Mouse (Mus musculus): ENCODE measurements around the gene Olfm1.

The Olfm1 gene

DNA sequence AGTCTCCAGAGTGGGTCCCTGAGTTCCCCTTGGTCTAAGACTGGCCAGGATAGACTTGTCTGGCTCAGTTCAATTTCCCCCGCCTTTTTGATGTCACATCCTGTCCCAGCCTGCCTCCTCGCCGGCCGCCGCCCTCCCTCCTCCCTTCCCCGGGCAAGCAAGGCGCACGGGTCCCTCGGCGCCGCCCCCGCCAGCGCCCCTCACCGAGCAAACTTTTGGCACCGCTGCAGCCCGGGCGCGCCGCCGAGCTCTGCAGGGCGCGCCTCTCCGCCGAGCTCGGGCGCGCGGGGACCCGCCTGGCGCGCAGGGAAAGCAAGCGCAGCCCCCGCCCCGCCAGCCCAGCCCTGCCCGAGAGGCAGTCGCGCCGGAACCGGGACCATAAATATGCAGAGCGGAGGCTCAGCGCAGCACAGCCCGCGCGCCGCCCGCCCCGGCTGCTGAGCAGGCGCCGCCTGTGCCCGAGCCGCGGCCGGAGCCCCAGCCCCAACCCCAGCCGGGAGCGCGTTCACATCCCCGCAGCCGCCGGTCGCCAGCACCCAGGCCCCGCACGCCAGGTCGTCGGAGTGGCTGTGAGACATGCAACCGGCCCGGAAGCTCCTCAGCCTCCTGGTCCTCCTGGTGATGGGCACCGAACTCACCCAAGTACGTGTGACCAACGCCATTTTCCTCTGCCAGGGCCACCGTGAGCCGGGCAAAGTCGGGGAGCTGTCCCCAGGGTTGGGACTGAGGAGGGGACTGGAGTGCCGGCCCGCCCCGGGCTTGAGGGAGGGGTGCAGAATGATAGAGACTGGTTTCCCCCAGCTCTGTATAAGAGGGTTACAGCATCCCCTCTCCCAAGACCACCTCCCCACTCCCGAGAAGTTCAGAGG, at the start of gene Olfm1:
TSS of gene Olfm1 (plus strand) at position 172 of the 869 bp plus-strand sequence.
- peak; percentile 55 to 69 for DNase-seq

DNA sequence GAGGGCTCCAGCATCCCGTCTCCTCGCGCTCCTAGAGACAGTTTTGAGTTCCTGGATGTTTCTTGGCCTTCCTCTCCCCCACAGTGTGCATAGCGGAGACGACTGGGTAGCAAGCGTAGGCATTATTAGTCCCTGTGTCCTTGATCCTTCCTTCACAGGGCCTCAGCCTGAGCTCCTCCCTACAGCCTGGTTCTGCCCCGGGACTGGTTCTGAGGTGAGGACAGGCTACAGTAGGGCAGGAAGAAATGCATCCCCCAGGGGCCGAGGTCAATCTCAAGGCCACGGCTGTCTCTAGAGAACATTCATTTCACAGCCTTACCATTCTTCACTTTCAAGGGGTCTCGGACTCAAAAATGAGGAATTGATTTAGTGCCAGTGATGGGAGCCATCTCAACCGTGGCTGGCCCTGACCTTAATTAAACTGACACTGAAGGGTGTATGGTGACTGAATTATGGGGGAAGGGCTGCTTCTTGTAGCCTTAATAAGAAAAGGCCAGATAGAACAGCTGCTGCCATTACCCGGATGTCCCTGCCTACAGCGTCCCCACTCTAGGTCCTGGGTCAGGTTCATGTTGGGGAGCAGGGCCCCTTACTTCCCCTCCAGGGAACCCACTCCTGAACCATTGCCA, 49.3 kb upstream of the Olfm1 start:
- no peak for DNase-seq

DNA sequence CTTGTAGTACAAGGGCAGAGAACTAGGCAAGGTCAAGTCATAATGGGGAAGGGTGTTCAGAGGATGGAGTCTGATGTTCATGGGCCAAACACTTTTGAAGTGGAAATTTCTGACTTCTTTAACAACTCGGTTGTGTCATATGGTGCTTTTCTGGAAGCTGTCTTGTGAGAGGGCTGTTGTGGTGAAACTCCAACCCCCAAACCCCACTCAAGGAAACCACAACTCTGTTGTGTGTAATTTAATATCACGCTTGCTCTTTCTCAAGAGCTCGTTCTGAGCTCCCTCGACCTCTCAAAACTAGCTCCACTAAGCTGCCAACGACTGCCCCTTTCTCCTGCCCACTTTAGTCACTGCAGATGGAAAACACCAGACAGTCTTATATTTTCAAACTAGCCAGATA, 47.1 kb upstream of the Olfm1 start:
- no peak for DNase-seq

DNA sequence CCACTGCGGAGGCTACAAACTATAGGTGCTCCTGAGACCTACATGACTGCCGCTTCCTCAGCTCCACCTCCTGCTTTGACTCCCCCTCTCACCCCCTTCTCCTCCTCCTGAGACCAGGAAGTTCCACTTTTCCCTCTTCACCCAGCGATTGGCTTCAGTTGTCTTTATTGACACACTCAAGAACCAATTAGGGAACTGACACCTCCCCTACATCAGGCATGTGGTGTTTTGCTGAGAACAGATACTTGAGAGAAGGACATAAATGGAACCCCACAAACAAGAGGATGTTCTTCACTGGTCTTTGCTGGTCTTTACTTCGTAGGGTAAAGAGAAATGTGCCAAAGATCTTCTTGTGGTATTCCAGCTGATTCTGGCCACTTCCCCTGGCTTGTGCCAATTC, 46.6 kb upstream of the Olfm1 start:
- DNase-seq = no peak

DNA sequence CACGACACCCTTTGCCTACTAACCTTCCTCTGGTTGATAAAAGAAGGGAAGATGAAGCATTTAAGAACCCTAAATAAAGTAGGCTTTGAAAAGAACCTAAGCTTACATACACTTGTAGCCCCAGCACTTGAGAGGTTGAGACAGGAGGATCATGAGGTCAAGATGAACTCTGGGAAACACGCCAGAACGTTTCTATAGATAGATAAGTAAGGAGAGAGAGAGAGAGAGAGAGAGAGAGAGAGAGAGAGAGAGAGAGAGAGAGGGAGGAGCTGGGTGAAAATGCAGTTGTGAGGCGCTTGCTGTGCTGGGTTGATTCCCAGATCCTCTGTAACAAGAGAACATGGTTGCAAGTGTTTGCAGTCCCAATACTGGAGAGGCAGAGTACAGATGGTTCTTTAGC, 46.1 kb upstream of the Olfm1 start:
- no peak for DNase-seq

DNA sequence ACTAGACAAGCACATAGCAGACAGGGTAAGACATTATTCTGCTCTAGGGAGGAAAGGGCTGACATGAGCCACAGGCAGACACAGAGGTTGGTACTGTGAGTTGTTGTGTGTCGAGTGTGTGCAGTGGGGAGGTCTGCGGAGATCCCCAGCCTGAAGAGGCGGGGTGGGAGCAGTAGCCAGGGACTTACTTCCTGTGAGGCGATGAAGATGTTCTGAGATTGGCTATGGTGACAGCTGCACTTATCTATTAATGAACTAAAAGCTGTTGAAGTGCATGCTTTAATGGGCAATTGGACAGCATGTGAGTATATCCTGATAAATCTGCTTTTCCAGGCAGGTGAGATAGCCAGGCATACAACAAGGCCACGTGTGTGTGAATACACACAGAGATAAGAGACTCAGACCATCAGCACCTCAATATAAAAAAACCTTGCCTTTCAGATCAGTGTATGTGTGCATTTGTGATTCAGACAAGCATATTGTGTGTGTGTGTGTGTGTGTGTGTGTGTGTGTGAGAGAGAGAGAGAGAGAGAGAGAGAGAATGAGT, 45.5 kb upstream of the Olfm1 start:
- DNase-seq = no peak

DNA sequence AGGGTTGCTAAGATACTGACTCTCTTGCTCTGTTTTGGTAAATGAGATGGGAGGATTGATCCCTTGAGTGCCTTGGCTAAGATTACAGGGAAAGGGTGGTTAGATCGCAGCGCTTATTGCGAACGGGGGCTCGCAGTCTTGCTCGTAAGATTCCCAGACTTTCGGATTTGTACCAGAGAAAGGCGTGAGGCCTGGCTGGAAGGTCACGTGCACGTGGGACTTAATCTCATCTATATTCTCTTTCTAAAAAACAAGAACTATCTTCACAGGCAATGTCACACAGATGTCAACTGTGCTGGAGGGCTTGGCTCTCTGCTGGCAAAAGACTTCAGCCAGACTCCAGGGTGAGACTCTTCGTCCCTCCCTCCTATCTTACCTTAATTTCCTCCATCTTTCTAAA, 43.1 kb upstream of the Olfm1 start:
- no peak for DNase-seq

DNA sequence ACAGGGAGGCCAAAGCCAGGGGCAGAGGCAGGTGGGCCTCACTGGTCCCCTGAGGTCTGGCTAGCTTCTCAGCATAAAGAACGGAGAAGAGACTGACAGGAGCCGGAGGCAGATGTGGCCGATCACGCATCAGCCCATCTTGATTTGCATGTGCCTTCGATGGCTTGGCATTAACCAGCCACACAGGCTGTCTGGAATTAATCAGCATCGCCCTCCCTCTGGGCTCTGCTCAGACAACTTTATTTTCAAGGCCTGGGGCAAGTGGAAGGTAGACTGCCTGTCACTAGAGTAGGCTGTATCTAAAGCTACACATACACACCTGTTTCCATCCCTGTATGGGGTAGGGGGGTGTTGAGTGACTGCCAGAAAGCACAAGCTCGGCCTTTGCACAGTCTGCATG, 32.2 kb upstream of the Olfm1 start:
- DNase-seq = no peak

DNA sequence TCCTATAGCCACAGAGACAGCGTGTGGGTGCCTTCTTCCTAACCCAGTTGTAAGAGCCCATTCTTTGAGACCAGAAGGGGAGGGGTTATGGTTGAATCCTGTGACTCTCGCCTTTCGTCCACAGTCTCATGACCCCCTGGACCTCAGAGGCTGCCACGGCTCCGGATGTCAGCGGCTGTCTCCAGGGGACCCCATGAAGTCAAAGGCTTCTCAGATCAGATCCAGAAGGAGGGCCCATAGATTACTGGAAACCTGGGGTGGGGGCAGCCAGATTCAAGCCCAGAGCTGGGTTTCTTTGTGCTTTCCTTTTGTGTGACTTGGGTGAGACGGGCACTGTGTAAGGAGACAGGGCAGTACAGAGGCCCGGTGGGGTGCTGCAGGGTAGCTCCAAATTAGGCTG, 27.2 kb upstream of the Olfm1 start:
- peak; percentile 14 to 16 for DNase-seq

DNA sequence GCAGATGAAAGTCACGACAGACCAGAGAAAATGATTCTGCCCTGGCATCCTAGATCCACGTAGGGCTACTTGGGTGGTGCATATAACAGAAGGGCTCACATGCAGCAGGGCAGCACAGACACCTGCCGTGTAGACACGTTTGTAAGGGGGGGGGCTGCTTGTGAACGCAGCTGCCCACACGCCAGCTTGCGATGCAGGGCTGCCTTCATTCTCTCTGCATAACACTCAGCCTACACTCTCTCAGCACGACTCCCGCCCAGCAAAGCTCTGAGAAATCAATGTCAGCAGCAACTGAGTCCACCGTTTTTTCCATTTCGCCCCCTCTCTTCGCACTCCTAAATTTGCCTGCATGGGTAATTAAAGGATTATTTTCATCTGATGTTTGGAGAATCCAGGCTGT, 23.5 kb upstream of the Olfm1 start:
- DNase-seq = no peak

DNA sequence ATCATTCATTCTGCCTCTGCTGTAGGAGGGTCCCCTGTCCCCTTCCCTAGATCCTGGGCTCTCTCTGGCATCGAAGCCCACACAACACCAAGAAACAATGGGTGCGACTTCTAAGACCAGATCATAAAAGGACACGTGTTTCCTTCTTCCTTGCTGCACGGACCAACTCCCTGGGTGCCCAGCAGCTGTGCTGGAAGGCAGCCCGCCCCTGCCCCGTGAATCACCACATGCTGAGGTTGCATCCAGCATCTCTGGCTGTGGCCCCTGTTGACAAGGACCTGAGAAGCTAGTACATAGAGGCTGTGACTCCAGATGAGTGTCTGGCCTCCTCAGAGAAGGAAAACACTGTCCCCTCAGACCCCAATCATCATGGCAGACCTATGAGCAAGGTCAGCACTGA, 20.8 kb upstream of the Olfm1 start:
- no peak for DNase-seq

DNA sequence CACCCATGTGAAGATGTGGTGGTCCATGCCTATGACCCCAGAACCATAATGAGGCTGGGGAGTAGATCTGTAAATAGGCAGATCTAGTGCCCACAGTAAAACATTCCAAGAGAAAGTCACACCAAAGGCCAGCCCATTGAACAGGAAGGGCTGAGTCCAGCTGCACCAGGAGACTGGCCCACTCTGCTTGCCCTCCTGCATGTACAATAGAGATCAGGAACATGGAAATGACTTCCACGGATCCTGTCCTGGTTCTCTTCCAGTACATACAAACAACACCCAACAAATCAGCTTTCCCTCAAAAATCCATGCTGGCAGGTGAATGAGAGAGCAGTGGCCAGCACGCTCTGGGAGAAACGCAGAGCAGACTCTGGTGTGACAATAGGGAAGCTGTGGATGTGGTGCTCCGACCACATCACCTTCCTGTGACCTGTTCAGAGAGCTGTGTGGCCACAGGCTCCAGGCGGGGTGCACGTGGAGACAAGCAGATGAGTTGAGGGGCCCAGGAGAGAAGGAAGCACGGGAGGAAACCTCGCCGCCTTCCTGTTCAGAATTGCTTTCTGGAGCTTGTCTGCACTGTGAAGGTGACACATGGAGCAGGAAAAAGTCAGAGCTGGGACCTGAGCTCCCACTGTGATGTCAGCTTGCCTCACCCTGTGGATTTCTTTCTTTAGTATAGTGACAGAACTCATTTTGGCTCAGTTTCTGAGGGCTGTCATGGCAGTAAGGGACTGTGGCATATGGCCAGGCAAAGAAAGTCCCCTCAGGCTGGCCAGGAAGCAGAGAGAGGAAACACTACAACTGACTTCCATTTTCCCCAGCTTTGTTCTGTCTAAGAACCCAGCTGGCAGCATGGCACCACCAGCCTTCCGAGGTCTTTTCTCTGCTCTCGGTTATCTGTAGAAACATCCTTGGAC, 19.3 kb upstream of the Olfm1 start:
- DNase-seq = no peak

DNA sequence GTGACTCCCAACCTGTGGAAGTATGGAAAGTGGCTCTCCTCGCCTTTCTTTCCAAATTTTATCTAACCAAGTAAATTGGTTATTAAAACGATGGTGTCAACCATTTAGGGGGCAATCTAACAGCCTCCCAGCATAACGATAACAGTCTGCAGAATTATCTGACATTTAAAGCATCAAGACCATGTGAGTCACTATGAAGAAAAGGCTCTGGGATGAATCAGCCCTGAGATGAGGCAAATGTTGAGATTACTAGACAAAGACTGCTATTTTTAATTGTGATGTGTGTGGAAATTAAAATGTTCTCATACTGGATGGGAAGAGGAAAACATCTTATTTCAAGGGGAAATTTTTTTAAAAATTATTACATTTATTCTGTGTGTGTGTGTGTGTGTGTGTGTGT, 18.4 kb upstream of the Olfm1 start:
- no peak for DNase-seq

DNA sequence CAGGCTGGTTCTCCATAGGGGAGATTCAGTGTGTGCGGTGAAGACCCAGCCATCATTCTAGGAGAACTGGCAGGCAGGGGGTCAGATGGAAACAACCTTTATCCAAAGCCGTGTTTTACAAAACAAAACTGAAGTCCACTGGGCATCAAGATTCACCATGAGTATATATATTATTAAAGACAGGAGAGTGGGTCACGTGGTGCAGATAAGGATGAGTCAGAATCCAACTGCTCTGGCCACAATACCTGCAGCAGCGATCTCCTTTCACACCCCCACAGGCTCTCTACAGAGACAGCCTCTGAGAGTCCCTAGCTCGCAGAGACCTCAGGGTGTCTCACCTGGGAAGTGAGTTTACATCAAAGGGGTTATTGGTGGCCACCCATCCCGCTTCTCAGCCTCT, 14.2 kb upstream of the Olfm1 start:
- DNase-seq = no peak

DNA sequence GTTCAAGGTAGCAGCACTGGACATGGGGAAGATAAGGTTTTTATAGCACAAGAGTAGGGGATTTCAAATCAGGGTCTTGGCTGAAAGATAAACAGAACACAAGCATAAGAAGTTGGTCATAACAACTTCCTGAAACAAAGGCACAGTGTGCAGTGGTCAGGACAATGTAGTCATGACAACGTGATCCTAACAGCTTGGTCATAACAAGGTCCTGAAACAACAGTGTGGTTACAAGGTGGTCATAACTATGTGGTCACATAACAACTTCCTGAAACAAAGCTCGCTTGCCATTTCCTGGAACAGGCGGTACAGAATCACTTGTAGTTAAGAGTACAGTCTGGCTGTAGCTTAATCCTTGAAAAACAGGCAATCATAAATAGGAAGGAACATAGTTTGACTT, 12.7 kb upstream of the Olfm1 start:
- no peak for DNase-seq

DNA sequence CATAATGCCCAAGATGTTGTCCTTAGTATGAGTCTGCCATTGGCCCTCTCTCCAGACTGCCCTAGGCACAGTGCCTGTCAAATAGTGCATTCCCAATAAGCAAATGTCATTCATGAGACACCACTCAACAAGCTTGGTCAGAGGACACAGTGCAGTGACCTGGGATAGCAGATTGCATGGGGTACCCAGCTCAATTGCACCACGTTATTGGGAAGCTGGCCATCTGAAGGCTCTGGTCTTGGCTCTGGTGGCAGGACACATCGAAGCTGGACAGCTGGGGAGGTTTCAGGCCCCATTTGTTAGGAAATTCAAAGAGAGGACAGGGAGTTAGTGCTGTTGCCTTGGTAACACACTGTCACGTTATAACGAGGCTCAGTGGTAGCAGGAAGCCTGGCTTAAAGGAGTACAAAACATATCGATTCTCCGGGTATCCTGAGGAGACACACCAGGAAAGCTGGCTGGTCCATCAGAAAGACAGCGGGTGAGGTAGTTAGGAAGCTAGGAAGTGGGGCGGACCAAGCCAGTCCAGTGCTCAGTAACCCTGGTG, 4.3 kb upstream of the Olfm1 start:
- no peak for DNase-seq

DNA sequence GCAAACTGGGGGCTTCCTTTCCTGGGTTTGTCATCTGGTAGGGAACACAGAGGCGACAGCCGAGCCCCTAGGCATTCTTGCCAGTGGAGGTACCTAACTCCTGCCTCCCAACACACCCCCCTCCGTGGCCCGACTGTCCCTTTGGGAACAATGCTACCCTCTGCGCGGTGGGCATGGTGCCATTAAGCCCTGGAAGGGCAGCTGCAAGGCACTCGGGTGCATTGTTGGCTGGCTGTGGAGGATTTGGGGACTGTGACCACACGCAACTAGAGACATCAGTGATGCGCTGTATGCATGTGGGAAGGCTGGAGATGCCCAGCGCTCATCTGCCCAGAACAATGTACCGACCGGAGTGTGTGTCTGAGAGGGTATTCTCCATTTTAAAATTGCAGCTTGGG, 897 bp downstream of the Olfm1 start:
- no peak for DNase-seq

DNA sequence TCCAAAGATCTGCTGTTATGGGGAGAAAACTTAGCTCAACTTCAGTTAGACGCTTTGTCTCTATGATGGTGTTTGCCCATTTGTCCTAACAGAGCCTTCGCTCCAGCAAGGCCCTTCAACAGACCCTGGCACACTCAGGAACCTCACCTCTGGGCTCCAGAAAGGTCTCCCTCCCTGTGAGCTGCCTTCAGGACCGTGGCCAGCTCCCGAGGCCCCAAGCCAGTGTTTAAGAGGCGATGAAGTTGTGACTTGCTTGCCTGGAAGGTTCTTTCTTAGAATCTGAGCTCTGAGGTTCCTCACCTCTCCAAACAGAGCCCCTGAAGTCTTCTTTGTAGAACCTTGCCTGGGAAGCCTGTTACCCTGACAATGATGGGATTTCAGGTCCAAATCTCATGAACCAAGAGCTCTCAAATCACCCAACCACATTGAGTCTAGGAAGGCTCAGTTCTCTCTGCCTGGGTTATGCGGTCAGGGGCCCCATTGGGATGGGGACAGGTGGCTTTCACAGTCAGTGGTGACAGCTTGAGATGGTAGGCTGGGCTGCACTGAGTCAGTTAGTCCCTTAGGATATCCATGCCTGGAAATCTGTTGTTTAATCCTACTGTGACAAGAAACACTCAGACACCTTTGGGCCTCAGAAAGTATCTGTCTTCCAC, 2.3 kb downstream of the Olfm1 start:
- peak in 1 of 2 experiments; percentile 51 for DNase-seq

DNA sequence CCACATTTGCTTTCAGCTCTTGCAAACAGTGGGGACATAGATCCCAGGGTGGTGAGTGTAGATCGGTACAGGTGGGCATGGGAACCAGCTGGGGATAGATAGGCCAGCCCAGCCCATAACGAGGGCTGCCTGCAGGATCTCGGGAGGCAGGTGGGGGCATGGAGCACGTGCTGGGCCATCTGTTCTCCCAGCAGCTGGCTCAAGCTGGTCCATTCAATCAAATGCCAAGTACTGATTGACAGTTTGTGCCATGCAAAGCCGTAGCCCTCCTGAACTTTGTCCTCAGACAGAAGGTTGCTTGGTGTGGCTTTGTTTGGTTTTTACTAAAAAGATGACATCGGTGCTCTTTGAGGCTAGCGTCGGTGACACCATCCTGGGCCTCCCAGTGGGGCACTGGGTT, 2.9 kb downstream of the Olfm1 start:
- no peak for DNase-seq

DNA sequence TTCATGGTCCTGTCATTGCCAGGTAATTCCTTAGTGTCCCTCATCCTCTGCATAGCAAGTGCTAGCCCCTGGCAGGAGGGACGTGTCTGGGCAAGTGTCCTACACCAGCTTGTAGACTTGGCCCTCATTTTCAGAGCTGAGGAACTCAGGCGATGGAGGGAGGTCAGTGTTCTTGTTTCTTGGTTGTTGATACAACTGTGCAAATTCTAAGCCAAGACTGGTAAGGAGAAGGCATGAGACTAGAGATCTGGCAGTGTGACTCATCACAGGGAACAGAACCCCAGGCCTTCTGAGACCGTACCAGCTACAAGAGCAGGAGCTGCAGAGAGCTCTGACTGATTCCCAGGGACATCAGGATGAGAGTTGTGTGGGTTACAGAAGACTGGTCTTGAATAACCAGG, 8.6 kb downstream of the Olfm1 start:
- DNase-seq = no peak

DNA sequence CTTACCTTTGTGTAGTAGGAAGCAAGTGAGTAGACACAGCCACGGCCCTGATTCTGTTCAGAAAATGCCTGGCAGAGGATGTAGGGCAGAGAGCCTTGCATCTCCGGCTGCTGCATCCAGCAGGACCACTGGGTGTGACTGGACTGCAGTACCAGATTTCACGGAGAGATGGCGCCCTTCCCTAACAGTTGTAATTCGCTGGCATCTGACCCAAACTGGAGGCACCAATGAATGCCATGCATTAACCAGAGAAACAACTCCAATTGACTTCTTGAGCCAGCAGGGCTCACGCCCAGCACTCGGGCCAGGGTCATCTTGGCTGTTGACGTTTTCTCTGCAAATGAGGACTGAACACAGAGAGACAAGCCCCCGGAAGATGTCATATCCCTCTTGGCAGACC, 11.4 kb downstream of the Olfm1 start:
- DNase-seq = peak; percentile 88 to 96
